Mouse (Mus musculus) skeletal muscle tissue, adult 2 months (tissue): ENCODE measurements around the gene Dact2.

Experiments used
- DNase-seq: peaks from one replicate; pipeline ENCODE4 v3.0.0-alpha.2; 2012; ENCODE audit warnings: low read depth, low spot score

Gene Dact2

DNA sequence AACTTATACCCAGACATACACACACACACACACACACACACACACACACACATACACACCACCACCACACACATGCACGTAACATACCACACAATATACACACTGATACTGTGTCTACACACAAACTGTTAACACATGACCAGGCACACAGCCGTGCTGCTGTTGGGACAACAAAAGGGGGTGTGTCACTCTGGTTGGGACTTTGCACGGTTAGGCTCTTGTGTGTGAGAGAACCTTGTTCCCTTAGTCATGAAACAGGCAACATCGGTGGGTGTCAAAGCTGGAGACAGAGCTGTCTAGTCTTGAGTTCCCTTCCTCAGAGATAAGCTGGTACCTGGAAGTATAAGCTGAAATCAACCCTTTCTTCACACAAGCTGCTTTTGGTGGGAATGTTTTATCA lies 29.1 kb downstream of the Dact2 start:
- no peak for DNase-seq

DNA sequence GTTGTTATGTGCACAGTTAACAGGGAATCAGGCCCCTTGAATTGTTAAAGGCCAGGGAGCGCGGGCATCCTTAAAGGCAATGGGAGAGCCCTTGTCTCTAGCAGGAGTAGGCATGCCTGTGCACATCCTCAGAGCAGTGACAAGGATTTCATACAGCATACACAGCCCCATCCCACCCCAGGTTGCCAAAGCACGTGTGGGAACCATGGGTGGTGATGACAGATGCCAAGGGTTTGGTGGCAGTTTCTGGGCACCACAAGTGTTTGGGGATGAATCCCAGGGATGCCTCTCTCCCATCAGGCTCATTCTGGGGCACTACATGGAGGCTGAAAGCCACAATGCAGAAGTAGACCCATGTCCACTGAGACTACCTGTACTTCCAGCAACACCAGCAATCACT lies 29.7 kb downstream of the Dact2 start:
- DNase-seq = no peak

DNA sequence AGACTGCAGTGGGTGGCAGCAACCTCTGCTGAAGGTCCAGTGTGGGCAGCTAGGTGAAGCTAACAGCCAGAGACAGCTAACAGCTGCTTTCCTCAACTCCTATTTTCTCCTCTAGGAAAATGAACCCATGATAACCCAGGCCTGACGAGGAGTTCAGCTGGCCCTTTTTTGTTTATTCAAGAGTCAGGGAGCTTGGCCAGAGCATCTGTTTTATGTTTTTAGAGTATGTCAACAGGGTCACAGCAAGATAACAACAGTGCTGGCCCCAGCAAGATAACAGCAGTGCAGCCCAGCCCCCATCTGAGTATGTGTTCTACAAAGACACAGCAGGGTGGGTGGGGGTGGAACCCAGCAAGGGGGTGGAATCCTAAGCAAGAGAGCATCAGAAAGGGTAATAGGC lies 30.6 kb downstream of the Dact2 start:
- no peak for DNase-seq

DNA sequence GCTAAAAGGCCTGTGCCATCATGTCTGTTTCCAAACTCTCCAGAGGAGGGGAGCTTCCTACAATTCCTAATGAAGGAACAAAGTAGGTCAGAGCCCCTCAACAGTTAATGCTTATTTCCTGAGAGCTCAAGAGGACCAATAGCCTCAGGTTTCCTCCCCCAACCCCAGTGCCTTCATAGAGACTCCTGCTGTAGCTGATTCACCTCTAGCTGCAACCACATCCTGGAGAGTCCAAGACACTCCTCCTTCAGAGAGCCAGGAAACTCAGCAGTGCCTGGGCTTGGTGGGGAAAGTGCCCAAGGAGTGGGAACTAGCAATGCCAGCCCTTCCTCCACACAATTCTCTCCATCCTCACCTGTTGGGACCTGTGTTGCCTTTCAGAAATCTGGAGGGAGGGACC lies 31.4 kb downstream of the Dact2 start:
- no peak for DNase-seq

DNA sequence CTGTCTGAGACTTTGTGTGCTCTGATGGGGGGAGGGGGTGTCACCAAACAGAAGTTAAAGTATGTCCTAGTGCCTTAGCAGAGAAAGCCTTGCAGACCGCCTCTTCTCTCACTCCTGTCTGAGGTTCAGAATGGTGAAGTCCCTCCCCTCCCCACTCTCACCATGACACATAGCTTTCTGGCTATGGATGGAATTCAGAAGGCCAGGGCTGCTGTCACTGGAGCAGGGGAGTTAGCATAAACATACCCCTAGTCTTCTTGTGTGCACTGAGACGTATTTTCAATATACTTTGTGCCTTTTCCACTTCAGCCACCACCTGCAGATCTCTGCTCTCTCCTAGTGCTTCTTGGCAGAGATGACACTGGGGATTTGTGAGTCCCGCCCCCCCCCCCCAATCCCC lies 31.9 kb downstream of the Dact2 start:
- DNase-seq = no peak

DNA sequence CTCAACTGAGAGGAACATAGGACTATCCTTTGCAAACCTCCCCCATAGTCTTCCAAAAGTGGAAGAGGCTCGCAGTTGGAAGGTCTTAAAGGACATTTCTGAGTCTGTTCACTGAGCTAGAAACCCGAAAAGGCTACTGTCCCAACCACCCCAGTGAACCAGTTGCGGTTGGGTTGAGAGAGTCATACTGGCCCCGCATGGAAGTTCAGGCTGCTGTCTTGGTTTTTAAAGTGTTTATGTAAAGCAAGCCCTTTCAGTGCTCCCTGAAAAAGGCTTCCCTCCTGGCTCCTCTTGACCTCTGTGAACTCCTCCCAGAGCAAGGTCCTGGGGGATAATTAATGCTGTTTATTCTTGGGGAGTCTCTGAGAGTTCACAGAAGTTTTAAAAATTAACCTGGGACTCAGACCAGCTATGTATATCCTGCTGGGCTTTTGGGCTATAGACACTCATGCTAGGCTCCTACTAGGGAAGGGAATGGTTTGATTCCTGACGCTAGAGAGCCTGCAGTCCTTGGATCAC lies 33.1 kb downstream of the Dact2 start:
- DNase-seq = no peak

DNA sequence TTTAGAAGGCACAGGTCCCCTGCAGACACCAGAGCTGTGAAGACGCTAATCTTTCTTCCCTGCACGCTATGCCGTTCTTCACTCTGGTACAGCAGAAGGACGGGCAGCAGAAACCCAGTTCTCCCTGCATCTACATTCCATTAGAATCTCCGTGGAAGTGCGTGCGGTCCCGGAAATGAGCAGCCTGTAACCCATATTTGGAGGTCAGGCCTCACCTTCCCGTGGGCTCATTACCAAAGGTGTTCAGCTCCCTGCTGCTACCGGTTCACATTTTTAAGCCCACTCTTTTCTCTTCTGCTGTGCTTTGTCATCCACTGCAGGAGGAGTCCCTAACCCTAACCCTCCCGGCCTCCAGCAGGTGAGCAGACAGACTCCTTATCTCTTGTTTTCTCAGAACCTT lies 34.7 kb downstream of the Dact2 start:
- no peak for DNase-seq

DNA sequence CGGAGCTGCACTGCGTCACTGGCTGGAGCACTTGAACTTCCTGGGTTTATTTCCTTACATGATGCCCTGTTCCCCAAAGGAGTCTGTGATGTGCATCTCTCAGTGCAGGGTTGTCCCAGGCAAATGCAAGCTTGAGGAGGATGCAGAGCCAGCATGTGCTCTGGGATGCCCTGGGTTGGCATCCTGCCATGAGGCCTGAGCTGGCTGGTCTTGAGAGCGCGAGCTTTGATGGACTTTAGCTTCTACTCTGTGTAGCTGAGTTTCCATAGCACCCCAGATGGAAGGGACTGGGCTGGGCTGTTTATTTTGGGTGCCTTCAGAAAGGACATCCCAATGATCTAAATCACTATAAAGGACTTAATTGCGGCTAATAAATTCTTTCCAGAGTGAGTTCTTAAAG lies 36.5 kb downstream of the Dact2 start:
- no peak for DNase-seq

DNA sequence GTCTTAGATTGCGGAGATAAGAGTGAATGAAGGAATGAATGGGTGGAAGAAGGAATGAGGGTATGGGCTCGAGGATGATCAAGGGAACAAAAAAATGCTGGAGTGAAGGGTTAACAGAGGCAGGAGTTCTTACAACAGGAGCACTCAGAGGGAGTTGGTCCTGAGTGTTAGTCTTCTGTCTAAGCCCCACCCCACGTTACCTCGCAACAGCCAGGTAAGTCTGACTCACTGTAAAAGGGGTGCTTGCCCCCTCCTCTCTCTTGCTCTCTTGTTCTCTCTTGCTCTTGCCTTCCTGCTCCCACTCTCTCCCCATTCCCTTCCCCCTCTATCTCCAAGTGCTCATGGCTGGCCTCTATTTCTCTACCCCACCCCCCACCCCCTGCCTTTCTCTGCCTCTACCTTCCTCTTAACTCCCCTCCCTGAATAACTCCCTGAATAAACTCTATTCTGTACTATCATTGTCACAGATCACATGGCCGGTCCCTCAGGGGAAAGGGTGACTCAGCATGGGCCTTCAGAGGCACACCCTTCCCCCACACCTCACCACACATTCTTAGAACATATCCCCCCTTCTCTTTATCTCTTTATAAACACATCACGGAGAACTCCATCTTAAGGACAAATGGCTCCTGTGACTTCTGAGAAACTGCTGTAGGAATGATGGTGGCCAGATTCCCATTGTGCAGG lies 37.2 kb downstream of the Dact2 start:
- DNase-seq = no peak

DNA sequence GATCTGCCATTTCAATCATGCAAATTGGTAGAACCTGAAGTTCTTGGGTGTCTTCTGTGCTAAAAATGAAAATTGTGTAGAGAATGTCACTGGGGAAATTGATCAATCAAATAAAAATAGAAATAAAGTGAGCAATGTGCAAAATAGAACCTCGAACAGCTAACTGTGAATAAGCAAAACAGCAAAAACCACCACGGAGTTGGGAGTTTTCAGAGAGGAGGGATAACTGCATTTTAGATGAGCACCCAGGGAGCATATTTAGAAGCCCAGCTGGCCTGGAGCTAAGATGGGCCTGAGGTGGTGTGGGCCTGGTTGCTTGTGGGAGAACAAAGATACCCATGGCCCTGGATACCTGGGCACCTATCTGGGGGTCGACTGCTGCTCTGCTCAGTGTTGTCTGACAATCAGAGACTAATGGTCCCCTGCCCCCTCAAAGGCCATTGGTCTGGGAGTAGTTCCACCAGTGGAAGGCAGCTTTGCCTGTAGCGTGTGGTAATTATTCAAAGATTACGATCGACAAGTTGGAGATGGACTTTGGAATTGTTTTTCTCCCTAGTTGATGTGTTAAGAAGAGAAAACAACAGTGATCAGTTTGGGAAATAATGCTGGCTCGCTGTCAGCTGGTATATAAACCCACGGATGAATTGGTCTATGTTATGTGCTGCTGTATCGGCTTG lies 38.0 kb downstream of the Dact2 start:
- no peak for DNase-seq

DNA sequence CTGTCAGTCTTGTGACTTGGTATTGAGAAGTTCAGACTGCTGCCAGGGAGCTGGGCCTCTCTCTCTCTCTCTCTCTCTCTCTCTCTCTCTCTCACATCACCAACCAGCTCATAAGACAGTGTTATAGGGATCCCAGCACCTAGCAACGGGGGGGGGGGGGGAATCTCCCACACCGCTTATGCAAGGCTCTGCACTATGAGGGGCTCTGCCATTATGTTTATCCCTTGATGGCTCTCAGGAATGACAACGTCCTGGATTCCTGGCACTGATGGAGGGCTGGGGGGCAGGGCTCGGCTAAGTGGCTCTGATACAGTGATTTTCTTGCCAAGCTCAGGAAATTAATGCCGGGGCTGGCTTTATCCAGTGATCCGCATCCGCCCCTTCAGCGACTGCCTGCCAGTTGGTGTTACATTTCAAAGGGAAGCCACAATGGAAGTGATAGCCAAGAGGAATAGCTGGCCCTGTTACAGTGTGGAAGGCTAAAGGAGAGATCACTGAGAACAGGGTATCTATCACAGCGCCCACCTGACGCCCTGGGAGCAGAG lies 38.7 kb downstream of the Dact2 start:
- DNase-seq = no peak

DNA sequence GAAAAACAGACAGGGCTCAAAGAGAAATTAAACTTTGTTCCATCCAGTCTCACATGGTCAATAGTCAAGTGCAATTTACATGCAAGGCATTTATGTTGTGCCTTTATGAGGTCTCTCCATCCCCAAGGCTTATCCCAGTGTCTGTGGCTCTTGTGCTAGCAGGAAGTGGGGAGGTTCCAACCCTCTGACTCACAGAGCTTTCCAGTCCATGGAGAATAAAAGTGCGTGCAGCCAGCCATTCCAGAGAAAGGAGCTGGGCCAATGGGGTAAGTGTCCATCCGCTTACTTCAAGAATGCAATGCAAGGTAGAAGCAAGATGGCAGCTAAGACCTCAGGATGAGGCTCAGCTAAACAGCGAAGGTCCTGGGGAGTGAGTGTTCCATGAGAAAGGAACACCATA lies 43.3 kb downstream of the Dact2 start:
- DNase-seq = no peak

DNA sequence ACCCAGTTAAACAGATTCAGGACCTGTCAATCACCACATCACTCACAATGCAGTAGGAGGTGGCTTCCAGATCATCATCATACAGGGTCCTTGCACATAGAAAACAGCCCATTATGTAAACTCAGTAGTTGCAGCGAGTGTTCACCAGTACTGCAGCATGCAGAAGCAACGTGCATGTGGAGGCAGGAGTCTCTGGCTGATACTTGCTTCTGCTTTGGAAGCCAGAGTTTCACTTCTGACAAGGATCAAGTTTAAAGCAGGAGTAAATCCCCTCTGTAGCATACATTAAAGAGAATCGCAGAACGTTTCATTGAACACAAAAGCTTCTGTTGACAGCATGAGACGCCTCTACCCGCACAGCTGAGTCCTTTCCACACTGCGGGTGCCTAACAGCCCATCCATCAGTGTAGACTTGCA lies 46.3 kb downstream of the Dact2 start:
- DNase-seq = no peak
